Mouse (Mus musculus) limb, embryonic 11.5 days (tissue): Measurements from ENCODE around the gene Usf2. TPM values are rescaled to one million over a fixed set of nuclear protein-coding genes. Genes with fewer than 3 reads are reported as not detected.
A peak's percentile ranks its signal among the peaks of the same experiment; 100 is the strongest.

Experiments
- ATAC-seq: fragments of 200-750 bp; cut with Nextera tagmentation; 2 replicates; pipeline ENCODE4 v1.8.0; 2017; ENCODE audit warnings: low read depth; ENCODE audit not compliant: insufficient number of reproducible peaks, low FRiP score, low TSS enrichment
- DNase-seq: peaks from one replicate; pipeline ENCODE4 v3.0.0-alpha.2; 2015; ENCODE audit warnings: low spot score
- H3K27ac ChIP-seq: fragments of 300-500 bp; sonication (generic); replicated peaks from 2 replicates; pipeline ENCODE4 v1.5.1; 2014; ENCODE audit warnings: low read depth, mild to moderate bottlenecking, low read length
- H3K27me3 ChIP-seq: fragments of 300-500 bp; sonication (generic); 2 replicates; pipeline ENCODE4 v1.6.1; 2014; ENCODE audit warnings: mild to moderate bottlenecking, low read length, mixed read lengths; ENCODE audit not compliant: control insufficient read depth, insufficient read depth
- H3K36me3 ChIP-seq: fragments of 300-500 bp; sonication (generic); 2 replicates; pipeline ENCODE4 v1.6.1; 2014; ENCODE audit warnings: mild to moderate bottlenecking, low read length, moderate library complexity, mixed read lengths; ENCODE audit not compliant: control insufficient read depth, insufficient read depth
- H3K4me1 ChIP-seq: fragments of 300-500 bp; sonication (generic); 2 replicates; pipeline ENCODE4 v1.6.1; 2014; ENCODE audit warnings: low read length, mixed read lengths; ENCODE audit not compliant: control insufficient read depth, insufficient read depth
- H3K4me2 ChIP-seq: fragments of 300-500 bp; sonication (generic); 2 replicates; pipeline ENCODE4 v1.6.1; 2014; ENCODE audit warnings: low read depth, mild to moderate bottlenecking, moderate library complexity; ENCODE audit not compliant: severe bottlenecking
- H3K4me3 ChIP-seq: fragments of 300-500 bp; sonication (generic); 2 replicates; pipeline ENCODE4 v1.5.1; 2014; ENCODE audit warnings: low read depth, low read length
- H3K9ac ChIP-seq: fragments of 300-500 bp; sonication (generic); 2 replicates; pipeline ENCODE4 v1.6.1; 2014; ENCODE audit warnings: mild to moderate bottlenecking, low read length
- H3K9me3 ChIP-seq: fragments of 300-500 bp; sonication (generic); 2 replicates; pipeline ENCODE4 v1.6.1; 2016; ENCODE audit warnings: low read length; ENCODE audit not compliant: control insufficient read depth
- WGBS: fragments of 180-500 bp; shearing (Covaris S2); extraction: QIAGEN DNeasy Blood & Tissue Kit; methylation state at CpG from one replicate; pipeline ENCODE4 v1.1.7; 2014; 5-methylcytosine and 5-hydroxymethylcytosine counted together
- polyA plus RNA-seq: library from polyadenylated mRNA; unstranded; fragments of >200 nt; fragmentation: Nextera tagmentation; extraction: Ambion mirVana; gene quantifications from 2 replicates; pipeline ENCODE4 v1.2.1, GENCODE M21; 2014

Gene Usf2
- polyA plus RNA-seq, 1 experiment from 2014 or later: 29.7 TPM

DNA sequence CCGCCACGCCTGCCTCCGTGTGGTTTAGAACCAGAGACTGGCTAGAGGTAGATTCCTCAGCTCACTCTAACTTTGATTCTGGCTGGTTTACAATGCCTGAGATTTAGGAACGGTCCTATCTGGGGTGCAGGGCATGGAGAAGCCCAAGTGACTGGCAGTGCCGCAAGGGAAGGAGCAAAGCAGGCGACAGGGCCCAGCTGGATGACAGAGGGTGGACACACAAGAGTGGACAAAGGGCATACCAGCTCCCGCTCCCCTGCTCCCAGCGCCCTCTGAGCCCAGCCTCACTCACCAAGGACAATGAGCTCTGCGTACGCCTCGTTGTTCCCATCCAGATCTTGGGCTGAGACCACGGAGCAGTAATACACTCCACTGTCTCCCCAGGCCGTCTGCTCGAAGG, 9.1 kb upstream of the Usf2 start:
- ATAC-seq (no peak), DNase-seq (no peak)
- H3K27me3 ChIP-seq: no peaks in the 10 kb centered on the region
- H3K4me1 ChIP-seq: no peaks in the 10 kb centered on the region
- H3K27ac ChIP-seq: no peak overlapping the region
- no peak overlapping the region for H3K9ac ChIP-seq
- no peak overlapping the region for H3K4me3 ChIP-seq
- H3K36me3 ChIP-seq: no peaks in the 10 kb centered on the region
- no peak overlapping the region for H3K4me2 ChIP-seq
- no peaks in the 10 kb centered on the region; the same call in 1 of the 2 replicates for H3K9me3 ChIP-seq
- WGBS: 92% methylated on average over 14 of the region's 14 CpGs

DNA sequence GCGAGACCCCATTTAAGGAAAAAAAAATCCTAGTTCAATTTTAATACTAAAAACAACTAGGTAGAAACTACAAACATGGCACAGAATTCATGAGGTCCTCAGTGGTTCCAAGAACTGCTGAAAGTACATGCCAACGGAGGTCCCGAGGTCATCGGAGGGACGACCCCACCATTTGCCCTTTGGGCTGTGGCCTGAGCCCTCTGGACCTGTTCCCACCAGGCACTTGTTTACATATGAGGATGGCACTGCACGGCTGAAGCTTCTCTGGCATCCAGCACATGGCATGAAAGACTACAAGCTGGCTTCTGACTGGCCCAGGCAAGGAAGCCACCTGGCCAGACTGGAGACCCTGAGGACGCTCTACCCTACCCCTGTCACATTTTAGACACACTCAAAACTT, 7.8 kb upstream of the Usf2 start:
- H3K9ac ChIP-seq: no peak overlapping the region
- H3K9me3 ChIP-seq: no peaks in the 10 kb centered on the region; the same call in 1 of the 2 replicates
- H3K4me3 ChIP-seq: no peak overlapping the region
- WGBS: 85% methylated on average over 7 of the region's 7 CpGs
- no peaks in the 10 kb centered on the region for H3K36me3 ChIP-seq
- ATAC-seq: no peak
- H3K27me3 ChIP-seq: no peaks in the 10 kb centered on the region
- H3K4me2 ChIP-seq: no peak overlapping the region
- H3K4me1 ChIP-seq: no peaks in the 10 kb centered on the region
- DNase-seq: no peak
- H3K27ac ChIP-seq: no peak overlapping the region

DNA sequence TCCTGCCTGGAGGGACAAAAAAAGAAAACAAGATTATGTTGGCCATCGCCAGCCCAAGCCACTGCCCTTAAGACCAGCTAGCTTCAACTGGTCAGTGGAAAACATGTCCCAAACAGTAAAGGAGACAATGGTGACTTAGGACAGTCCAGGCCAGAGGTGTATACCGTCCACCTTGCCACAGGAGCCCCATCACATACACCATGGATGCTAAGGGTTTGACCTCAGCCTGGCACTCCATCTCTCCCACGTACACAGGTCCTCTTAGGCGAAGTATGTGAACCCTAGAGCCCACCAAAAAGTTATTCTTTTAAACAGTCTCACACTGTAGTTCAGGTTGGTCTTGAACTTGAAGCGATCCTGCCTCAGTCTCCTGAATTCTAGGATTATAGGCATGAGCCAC, 6.3 kb upstream of the Usf2 start:
- ATAC-seq (no peak), DNase-seq (no peak)
- WGBS: 87% methylated on average over 5 of the region's 5 CpGs
- Histone ChIP-seq H3K4me1 (peaks cover 3% of the 10 kb centered on the region; the same call in 1 of the 2 replicates), H3K9me3 (no peaks in the 10 kb centered on the region; the same call in 1 of the 2 replicates), H3K36me3 (no peaks in the 10 kb centered on the region), H3K9ac (no peak overlapping the region), H3K27ac (no peak overlapping the region), H3K27me3 (no peaks in the 10 kb centered on the region), H3K4me2 (no peak overlapping the region), H3K4me3 (no peak overlapping the region)

DNA sequence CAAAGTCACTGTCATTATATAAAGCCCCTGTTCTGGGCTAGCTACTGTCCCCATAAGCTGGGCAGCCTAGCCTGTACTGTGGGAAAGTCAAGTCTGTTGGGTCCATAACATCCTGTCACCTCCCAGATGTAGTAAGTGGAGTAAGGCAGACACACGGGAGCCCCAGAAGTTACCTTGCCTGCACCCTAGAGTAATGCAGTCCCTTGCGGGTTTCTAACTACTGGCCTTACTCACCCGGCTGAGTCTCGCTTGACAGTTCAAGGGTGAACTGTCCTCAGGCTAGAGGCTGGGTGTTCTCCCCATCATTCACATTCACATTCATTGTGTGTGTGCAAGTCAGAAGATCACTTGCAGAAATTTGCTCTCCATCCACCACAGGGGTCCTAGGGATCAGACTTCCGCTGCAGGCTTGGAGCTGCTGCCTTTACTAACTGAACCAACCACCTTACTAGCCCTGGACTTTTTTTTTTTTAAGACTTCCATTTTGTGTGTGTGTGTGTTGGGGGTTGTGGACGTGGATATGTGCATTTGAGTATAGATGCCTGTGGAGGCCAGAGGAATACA, 3.3 kb upstream of the Usf2 start:
- DNase-seq (no peak), ATAC-seq (no peak)
- H3K27me3 ChIP-seq: no peaks in the 10 kb centered on the region
- no peak overlapping the region for H3K27ac ChIP-seq
- WGBS: 92% methylated on average over 6 of the region's 6 CpGs
- no peak overlapping the region for H3K4me2 ChIP-seq
- no peaks in the 10 kb centered on the region; the same call in 1 of the 2 replicates for H3K9me3 ChIP-seq
- no peak overlapping the region for H3K4me3 ChIP-seq
- no peak overlapping the region for H3K9ac ChIP-seq
- peaks cover 3% of the 10 kb centered on the region; the same call in 1 of the 2 replicates for H3K4me1 ChIP-seq
- no peaks in the 10 kb centered on the region for H3K36me3 ChIP-seq

DNA sequence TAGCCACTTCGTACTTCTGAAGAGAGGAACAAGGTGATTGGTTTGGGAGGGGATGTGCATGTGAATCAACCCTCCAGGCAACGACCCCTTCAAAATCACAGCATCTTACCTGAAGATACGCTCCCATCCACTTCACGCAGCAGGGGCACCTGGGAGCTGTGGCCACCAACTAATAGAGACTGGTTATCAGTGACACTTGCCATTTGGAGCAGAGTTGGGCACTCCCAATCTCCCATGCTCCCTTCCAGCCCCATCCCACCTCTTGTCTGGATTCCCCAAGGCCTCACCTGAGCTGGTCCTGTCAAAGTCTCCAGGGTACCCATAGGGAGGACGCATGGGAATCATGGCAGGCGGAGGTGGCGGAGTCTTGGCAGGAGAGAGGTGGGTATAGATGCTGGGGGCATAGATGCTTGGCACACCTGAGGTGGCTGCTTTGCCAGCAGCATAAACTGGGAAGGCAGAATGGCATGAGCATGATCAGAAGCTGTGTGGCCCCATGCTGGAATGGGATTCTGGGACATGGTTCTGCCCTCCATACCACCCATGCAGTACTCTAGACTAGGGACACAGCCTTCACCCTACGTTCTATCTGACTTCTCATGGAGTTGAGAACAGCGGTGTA, 2.4 kb upstream of the Usf2 start:
- H3K36me3 ChIP-seq: peaks cover 3% of the 10 kb centered on the region; the same call in 1 of the 2 replicates
- H3K27ac ChIP-seq: no peak overlapping the region
- H3K9ac ChIP-seq: no peak overlapping the region
- no peak overlapping the region for H3K4me2 ChIP-seq
- WGBS: 97% methylated on average over 9 of the region's 9 CpGs
- no peak for ATAC-seq
- H3K4me1 ChIP-seq: peaks cover 3% of the 10 kb centered on the region; the same call in 1 of the 2 replicates
- no peak for DNase-seq
- H3K4me3 ChIP-seq: no peak overlapping the region
- no peaks in the 10 kb centered on the region; the same call in 1 of the 2 replicates for H3K9me3 ChIP-seq
- H3K27me3 ChIP-seq: no peaks in the 10 kb centered on the region

DNA sequence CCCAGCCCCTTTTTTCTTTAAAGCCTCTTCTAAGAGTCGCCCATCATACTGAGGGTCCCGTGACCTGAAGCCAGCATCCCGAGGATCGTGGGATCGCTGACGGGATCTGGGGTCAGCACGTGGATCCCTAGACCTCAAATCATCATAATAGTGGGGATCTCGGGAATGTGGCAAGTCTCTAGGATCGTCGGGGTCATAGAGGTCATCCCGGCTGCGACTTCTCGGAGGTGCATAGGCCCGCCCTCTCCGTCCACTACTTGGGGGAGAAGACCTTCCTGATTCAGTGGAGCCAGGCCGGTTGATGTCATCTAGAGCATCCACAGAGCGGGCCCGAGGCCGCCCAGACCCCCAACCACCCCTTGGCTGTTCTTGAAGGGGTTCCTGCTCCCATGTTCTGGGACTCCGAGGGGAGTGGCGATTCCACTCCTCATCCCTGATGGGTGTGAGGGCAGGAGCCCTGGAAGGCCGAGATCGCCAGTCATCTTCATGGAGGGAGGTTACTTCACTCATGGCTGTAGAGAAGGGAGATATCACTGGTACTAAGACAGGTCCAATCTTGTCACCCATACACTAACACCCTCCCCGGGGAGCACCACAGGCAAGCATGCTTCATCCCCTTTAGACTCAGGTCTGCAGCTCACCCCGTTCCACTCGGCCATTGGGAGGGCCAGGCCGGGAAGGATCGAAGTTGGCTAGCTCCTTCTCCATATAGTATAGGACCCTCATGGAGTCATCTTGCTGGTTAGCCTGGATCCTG, 1.7 kb upstream of the Usf2 start:
- peak overlapping the region; percentile 91 for H3K4me2 ChIP-seq
- WGBS: 75% methylated on average over 28 of the region's 28 CpGs
- peaks cover 3% of the 10 kb centered on the region; the same call in 1 of the 2 replicates for H3K4me1 ChIP-seq
- H3K9me3 ChIP-seq: no peaks in the 10 kb centered on the region; the same call in 1 of the 2 replicates
- peaks cover 7% of the 10 kb centered on the region; the same call in 1 of the 2 replicates for H3K36me3 ChIP-seq
- DNase-seq (peak; percentile 28), ATAC-seq (no peak)
- H3K27me3 ChIP-seq: no peaks in the 10 kb centered on the region
- peak overlapping the region; percentile 97; the same call in 1 of the 2 replicates for H3K27ac ChIP-seq
- H3K4me3 ChIP-seq: peak overlapping the region; percentile 83
- H3K9ac ChIP-seq: peak overlapping the region; percentile 96

DNA sequence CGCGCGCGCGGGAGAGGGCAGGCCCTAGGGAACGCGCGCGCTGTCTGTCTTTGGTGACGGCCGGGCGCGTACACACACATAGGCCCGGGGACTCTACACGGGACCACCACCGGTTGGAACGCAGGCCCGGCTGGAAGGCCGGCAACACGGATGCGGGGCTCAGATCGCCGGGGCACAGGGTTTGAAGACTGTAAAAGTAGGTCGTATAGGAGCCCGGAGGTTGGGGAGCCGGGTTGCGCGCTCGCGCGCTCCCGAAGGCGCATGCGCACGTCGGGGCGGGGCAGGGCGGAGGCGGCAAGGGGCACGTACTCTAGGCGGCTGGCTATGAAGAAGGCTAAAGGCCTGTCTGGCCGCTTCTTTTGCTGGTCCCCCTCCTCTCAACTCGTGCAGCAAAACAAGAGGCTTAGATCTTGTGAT, 772 bp upstream of the Usf2 start:
- Histone ChIP-seq H3K9ac (peak overlapping the region; percentile 96), H3K27ac (peak overlapping the region; percentile 97), H3K4me2 (peak overlapping the region; percentile 91), H3K27me3 (no peaks in the 10 kb centered on the region), H3K36me3 (peaks cover 13% of the 10 kb centered on the region; the same call in 1 of the 2 replicates), H3K4me3 (peak overlapping the region; percentile 83), H3K4me1 (peaks cover 3% of the 10 kb centered on the region; the same call in 1 of the 2 replicates), H3K9me3 (no peaks in the 10 kb centered on the region; the same call in 1 of the 2 replicates)
- WGBS: under 1% methylated on average over 40 of the region's 43 CpGs
- peak; percentile 92 for DNase-seq
- peak; percentile 44; the same call in 1 of the 2 replicates for ATAC-seq

DNA sequence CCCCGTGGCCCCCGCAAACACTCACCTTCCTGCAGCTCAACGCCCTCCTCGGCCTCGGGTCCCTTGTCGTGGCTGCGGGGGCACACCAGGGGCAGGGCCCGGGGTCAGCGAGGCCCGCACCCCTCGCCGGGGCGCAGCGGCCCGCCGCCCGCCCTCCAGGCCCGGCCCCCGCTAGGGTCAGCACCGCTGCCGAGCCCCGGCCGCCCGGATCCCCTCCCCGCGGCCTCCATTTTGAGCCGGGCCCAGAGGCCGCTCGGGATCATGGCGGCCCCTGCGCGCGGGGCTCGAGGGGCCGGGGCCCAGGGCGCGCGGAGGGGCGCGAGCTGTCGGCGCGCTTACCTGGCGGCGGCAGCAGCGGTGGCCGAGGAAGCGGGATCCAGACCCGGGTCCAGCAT, 249 bp downstream of the Usf2 start:
- under 1% methylated on average over 37 of the region's 49 CpGs for WGBS
- Histone ChIP-seq H3K4me3 (peak overlapping the region; percentile 83), H3K36me3 (peaks cover 19% of the 10 kb centered on the region), H3K9ac (peak overlapping the region; percentile 96), H3K27ac (peak overlapping the region; percentile 97), H3K4me1 (peaks cover 3% of the 10 kb centered on the region; the same call in 1 of the 2 replicates), H3K27me3 (no peaks in the 10 kb centered on the region), H3K9me3 (no peaks in the 10 kb centered on the region; the same call in 1 of the 2 replicates), H3K4me2 (peak overlapping the region; percentile 91)
- ATAC-seq (peak; percentile 15), DNase-seq (no peak)
